Mouse (Mus musculus) layer of hippocampus, postnatal 10 days (tissue): ENCODE results near the gene Zfp652. TPM values are rescaled to one million over a fixed set of nuclear protein-coding genes. Genes with fewer than 3 reads are reported as not detected.
"Not testable (repeated sequence)": the region's sequence is repeated elsewhere in the genome, so short reads cannot be mapped to it uniquely, and the experiment has no call there.

Experiments used
- DNase-seq, 2 experiments: peaks; one replicate each; pipeline ENCODE4 v3.0.0; 2021; ENCODE audit warnings: low spot score in 2 of 2
- long read RNA-seq: library from polyadenylated mRNA; stranded (forward); transcript quantifications from one replicate; pipeline ENCODE4 v2.0.0, GENCODE M21; 2023
- total RNA-seq, 2 experiments: library from RNA; stranded (reverse); gene quantifications; 2 replicates each; pipeline ENCODE4 v1.2.3; 2021

Gene Zfp652
- total RNA-seq, result 10 to 100 TPM; 51.1 to 52.1 TPM
- long read RNA-seq, partial matches to known transcripts, result 0 of 6 reads
- long read RNA-seq, other reads (novel, unspliced or antisense), result 6 of 6 reads

DNA sequence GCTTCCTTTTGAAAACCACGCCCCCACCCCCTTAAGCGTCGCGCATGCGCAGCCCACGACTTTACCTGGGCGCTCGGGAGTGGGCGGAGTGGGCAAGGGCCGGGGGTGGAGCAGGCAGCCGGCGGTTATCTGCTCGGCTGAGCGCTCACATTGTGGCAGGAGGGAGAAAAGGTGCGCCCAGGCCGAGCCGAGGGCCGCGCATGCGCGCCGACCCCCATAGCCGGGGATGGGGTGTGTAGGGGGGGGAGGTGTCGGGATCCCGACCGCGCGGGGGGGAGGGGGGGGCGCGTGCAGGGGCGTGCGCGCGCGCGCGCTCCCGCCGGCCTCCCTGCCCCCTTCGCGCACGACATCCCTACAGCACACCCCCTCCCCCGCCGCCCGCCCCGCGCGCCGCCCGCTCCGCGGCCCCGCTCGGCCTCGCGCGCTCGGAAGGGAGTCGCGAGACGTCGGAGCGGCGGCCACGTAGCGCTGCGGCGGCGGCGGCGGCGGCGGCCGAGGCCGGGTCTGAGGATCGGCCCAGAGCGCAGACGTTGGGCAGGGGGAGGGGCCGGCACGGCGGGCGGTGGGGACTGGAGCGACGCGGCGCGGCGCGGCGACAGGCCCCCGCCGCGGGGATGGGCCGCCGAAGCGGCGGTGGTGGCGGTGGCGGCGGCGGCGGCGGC lies at the start of gene Zfp652:
Gene Zfp652, plus strand, starts transcription at position 111 of the 662 bp plus-strand sequence.
- DNase-seq, result peak; percentile 75 to 83

DNA sequence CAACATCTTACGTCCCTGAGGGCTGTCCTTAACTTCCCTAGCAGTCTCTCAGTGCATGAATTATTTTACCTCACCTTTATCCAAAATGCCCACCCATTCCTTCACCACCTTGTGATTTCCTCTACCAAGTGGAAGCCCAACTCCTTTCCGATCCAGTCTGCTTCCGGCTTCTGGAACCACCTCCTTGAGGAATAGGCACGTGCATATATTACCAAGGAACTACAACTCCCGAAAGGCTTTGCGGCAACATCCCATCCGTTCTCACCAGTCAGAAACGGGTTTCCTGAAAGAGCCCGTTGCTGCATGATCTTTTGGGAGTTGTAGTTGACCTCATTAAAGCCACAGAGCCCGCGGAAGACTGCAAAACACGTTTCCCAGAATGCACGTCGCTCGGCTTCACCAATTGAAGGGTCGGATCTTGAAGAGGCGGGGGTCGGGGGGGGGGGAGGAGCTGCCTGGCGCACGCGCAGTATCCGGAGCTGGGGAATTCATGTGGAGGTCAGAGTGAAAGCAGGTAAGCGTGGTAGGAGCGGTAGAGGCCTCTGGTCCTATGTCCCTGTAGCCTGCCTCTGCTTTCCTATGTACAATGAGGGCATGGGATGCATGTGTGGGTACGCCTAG lies 45.8 kb upstream of the Zfp652 start, which contains the start of gene Phb:
Gene Phb, plus strand, starts transcription at position 429 of the 621 bp plus-strand sequence.
- peak; percentile 88 for DNase-seq

DNA sequence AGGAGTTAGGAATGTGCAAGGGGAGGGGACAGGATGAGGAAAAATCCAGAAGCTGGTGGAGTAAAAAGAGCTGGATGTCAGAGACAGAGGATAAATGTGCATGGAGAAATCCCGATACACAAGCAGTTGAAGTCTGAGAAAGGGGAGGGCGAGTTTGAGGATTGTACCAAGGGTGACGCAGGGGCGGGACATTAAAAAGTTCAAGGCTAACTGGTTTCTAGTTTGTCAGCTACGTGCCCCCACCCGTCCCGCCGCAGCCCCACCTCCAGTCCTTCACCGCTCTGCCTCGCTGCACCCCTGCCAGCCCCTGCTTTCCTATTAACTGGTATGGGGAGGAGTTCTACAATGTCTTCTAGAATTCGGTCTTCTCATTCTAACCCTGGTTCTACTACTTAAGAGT lies 45.3 kb upstream of the Zfp652 start:
- DNase-seq, result peak in 1 of 2 experiments; percentile 19

- not testable (repeated sequence) for DNase-seq
Observed at GRCm38 (mm10) chr11:95668086-95668485, 44.4 kb upstream of the Zfp652 start.

DNA sequence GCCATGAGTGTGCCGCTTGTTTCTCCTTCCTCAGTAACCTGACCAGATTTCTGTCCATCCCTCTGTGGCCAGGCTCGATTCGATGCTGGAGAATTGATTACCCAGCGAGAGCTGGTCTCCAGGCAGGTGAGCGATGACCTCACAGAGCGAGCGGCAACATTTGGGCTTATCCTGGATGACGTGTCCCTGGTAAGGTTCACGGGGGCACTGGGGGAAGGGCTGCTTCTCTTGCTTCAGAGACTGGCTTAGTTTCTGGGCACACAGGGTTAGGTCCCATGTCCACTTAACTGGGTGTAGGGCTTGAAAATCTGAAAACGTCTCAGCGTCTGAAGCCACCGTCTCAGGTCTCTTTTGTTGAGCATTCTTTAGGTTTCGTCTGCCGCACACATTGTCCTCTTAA lies 37.0 kb upstream of the Zfp652 start:
- no peak for DNase-seq

GRCm38 (mm10) chr11:95676307-95676706 lies 36.2 kb upstream of the Zfp652 start:
- DNase-seq, result peak; percentile 56 to 69

DNA sequence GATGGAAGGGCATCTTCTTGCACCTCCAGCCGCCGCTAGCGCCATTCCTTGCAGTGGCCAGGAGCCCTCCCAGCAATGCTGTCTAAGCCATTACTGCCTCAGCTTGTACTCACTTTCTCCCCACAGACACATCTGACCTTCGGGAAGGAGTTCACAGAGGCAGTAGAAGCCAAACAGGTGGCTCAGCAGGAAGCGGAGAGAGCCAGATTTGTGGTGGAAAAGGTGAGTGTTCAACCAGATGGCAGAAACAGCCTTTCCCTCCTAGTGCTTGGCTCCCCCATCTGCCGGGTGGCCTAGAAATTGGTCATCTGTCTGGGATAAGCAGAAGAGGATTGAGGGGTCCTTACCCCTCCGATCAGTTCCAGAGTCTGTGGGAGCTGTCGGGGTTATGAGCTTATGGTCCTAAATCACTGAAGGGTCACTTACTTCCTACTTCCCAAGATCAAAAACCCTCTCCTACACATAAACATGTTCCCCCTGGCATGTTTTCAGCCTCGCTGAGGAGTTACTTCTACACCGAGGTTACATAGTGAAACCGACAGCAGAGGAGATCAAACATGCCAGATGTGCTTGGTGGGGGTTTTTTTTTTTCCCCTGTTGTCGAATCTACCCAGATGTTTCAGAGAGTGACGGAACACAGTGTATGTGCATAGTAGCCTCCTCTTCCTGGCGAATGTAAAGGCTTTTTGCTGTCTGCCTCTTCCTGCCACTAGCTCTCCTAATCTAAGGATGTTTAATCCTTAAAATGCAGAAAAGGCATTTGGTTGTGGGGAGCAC lies 34.4 kb upstream of the Zfp652 start:
- no peak for DNase-seq

- no peak for DNase-seq
Observed at GRCm38 (mm10) chr11:95681995-95682601, 30.4 kb upstream of the Zfp652 start.

DNA sequence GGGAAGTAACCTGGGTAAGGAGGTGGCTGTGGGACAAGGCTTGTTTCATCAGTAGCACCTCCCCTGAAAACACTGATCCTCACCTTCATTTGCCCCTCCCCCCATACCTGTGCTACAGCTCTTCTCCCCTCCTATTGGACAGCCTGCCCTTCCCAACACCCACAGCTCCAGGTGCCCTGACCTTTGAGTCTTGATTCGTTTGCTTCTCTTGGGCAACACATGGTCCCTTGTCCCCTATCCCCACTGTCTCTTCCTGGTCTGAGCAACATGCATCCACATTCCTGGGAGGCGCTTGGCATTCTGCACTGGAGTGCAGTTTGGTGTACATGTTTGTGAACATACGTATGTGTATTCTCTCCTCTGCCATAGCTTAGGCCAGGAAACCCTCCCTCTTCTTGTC lies 29.5 kb upstream of the Zfp652 start:
- no peak for DNase-seq

- DNase-seq, result peak; percentile 81 to 83
Observed at GRCm38 (mm10) chr11:95686031-95686430, 26.4 kb upstream of the Zfp652 start.

DNA sequence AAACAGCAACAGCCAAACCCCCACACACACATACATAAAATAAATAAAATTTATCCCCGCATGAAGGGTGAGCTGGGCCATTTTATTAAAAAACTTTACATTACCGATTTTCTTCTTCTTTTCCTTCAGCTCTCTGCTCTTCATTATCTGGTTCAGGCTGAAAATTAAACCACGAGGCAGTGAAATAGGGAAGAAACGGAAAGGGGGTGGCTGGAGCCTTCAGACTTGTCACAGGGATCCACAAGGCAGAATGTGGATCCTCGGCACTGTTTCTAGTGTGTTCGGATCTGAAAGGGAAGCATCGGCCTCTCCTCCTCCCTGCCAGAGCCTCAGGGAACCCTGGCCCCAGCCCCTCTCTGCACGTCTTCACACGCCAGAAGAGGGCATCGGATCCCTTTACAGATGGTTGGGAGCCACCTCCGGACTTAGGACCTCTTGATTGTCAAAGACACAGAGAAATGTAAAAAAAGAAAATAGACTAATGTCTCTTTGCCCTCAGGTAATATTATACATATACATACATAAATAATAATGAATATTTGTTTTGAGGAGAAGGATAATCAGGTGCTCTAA lies 25.3 kb upstream of the Zfp652 start:
- no peak for DNase-seq

- DNase-seq, result no peak
Observed at GRCm38 (mm10) chr11:95688515-95688914, 24.0 kb upstream of the Zfp652 start.

- no peak for DNase-seq
Observed at GRCm38 (mm10) chr11:95688981-95689380, 23.5 kb upstream of the Zfp652 start.

- no peak for DNase-seq
Observed at GRCm38 (mm10) chr11:95689544-95689943, 22.9 kb upstream of the Zfp652 start.

DNA sequence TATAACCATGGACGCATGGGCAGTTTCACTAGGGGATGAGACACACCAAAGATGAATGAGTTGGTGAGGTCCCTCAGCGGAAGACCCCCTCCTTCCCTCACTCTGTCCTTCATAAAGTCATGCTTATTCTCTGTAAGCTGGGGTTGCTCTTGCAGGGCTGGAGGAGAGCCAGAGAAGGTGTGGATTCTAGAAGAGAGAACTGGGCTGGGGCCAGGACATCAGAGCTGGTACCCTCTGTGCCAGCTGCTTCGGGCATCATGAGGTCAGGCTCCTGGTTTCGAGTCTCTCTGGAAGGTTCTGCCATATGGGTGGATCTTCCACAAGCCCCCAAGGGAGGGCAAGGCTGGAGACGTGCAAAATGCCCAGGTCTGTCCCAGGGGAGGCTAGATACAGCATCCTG lies 13.9 kb upstream of the Zfp652 start:
- no peak for DNase-seq

DNA sequence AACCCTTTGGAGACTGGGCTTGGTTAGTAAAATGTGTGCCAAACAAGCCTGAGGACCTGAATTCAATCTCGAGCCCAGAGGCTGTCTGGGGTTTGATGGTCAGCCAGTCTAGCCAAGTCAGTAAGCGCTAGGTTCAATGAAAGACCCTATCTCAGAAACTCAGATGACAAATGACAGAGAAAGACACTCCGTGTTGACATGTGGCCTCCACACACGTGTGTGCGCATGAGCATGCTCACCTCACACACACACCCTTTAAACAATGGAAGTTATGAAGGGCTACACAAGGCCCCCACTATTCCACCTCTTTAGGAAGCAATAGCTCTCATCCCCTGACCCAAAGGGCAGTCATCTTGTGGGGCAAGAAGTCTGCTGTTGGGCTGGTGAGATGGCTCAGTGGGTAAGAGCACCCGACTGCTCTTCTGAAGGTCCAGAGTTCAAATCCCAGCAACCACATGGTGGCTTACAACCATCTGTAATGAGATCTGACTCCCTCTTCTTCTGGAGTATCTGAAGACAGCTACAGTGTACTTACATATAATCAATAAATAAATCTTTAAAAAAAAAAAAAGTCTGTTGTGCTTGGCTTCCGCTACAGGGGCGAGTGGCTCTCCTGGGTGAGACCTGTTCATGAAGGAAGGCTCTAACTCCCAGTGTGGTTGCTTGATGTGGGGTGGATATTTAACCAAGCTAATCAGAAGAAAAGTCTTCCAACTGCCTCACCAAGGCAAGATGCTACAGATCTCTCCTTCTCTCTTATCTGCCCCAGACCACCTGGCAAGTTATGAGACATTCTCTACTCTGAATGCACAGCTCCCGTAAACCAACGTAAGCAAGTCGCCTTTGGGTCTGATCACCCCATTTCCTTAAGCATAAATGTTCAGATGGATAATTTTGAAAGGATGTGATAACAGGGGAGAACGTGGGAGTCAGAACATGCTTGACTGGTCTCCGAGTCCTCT lies 11.4 kb upstream of the Zfp652 start:
- no peak for DNase-seq

DNA sequence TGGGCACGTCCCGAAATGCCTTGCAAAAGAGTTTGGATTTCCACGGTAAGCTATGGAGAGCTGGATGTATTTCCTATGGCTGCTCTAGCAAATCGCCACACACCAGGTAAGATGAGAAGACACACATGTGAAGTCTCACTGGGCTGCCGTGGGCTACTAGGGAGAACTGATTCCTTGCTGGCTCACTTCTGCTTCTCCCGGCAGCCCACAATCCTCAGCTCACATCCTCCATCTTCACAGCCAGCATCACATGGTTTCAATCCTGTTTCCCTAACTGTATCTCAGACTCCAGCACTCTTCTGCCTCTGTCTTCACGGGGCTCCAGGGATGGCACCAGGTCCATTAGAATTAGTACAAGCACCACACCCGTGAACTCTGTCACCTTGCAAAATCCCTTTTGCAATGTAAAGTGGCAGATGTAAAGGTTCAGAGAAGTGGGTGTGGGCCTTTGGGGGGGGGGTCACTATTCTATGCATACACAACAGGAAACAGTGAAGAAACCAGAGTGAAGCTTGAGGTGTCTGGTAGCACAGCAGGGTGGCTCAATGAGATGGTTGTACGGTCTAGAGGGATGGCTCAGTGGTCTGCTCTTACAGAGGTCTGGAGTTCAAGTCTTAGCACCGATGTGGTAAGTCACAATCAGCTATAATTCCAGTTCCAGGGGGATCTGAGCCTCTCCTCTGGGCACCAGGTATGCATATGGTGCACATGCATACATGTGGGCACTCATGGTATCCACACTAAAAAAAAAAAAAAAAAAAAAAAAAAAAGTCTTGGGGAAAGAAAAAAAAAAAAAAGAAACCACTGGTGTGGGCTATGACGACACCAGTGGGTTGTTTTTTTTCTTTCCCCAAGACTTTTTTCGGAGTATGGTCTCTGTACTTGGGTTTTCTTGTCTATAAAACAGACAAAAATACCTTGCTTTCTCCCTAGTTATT lies 8.2 kb upstream of the Zfp652 start:
- DNase-seq, result no peak

GRCm38 (mm10) chr11:95704970-95705330 lies 7.5 kb upstream of the Zfp652 start:
- DNase-seq, result no peak

DNA sequence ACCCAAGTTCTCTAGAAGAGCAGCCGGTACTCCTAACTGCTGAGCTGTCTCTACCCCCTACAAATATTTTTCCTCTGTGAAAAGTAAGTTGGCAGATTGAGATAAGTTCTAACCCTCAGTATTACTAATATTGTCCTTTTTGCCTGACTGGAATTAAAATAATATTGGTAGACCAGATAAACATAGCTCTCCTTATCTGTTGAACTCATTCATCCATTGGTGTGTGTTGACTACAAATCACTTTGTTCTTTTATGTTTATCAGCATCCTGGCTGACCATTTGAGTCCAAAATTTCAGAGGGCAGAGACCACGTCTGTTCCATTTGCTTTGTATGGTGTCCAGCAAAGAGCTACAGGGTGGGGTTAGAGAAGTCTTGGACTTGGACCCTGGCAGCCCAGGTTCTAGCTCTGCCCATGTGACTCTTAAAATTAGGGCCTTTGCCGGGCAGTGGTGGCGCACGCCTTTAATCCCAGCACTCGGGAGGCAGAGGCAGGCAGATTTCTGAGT lies 2.9 kb upstream of the Zfp652 start:
- DNase-seq, result no peak
